Mouse (Mus musculus) kidney, adult 2 months (tissue): ENCODE measurements around the gene Myo3b. TPM values are rescaled to one million over a fixed set of nuclear protein-coding genes. Genes with fewer than 3 reads are reported as not detected.

Experiments
- DNase-seq: peaks from one replicate; pipeline ENCODE4 v3.0.0; 2021
- H3K27ac ChIP-seq: fragments of 200-500 bp; 2 replicates; pipeline ENCODE4 v1.5.1; 2012; ENCODE audit warnings: low read depth, low read length, control low read depth, inconsistent platforms; ENCODE audit not compliant: insufficient read depth
- H3K27me3 ChIP-seq: fragments of 200-500 bp; replicated peaks from 2 replicates; pipeline ENCODE4 v1.6.1; 2012; ENCODE audit warnings: mild to moderate bottlenecking, moderate library complexity, low read length, inconsistent platforms; ENCODE audit not compliant: control insufficient read depth, insufficient read depth
- H3K36me3 ChIP-seq: fragments of 200-500 bp; 2 replicates; pipeline ENCODE4 v1.6.1; 2012; ENCODE audit warnings: mild to moderate bottlenecking, moderate library complexity, low read length, inconsistent platforms; ENCODE audit not compliant: control insufficient read depth, insufficient read depth
- H3K4me1 ChIP-seq: fragments of 200-500 bp; 2 replicates; pipeline ENCODE4 v1.6.1; 2011; ENCODE audit warnings: low read length; ENCODE audit not compliant: control insufficient read depth, insufficient read depth
- H3K4me3 ChIP-seq: fragments of 200-500 bp; 2 replicates; pipeline ENCODE4 v1.5.1; 2011; ENCODE audit warnings: mild to moderate bottlenecking, low read depth, low read length, control low read depth; ENCODE audit not compliant: insufficient read depth
- CTCF ChIP-seq: fragments of 200-500 bp; conservative IDR thresholded peaks from 2 replicates; pipeline ENCODE4 v1.5.1; 2011; ENCODE audit warnings: low read depth, mild to moderate bottlenecking, control low read depth, low read length, moderate library complexity, mixed read lengths; ENCODE audit not compliant: insufficient read depth, insufficient read length
- POLR2A ChIP-seq: fragments of 200-500 bp; IDR thresholded peaks from one replicate; pipeline ENCODE4 v1.6.1; 2011; ENCODE audit warnings: low read depth, low read length, control low read depth
- WGBS: fragments of 180-500 bp; shearing (Covaris S2); methylation state at CpG from one replicate; pipeline ENCODE4 v1.1.7; 2018; 5-methylcytosine and 5-hydroxymethylcytosine counted together
- polyA plus RNA-seq: library from polyadenylated mRNA; depleted of rRNA; stranded (reverse); fragments of >200 nt; gene quantifications from 2 replicates; pipeline ENCODE4 v1.2.3, GENCODE M21; 2012

The Myo3b gene
- polyA plus RNA-seq, 1 experiment, result 1.7 TPM

DNA sequence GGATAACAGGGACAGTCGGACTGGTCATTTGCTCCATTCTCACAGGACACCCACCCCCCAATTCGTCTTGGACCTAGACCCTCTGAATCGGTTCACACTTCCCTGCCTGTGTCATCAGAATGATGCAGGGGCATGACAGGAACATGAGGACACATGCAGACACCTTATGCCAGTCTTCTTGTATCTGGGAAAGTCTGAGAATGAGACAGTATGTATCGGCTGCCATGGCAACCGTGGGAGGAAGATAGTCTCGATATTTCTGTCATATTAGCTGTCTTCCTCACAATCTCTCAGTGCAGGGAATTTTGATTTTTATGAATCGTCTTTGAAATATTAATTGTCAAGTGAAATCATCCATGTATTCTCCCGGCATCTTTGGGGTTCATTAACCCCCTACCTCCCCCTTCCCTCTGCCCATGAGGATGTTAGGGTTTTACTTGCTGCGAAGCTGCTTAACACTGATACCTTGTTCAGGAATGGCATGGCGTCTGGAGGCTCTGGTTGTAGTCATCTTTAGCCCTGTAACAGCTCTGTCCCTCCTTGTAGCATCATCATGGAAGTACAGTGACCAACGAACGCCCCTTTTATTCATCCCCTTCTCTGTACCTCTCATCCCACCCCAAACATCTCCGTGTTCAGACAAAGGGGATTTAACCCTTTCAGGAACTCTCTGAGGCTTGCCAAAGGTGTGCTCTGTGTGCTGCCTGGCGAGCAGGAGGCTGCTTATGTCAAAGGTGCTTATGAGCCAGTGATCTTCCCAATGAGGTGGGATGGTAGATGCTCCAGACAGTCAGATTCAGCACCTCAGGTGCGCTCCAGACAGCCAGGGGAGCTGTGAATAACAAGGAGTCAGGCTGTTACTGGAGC lies 58.5 kb downstream of the Myo3b start:
- H3K27me3 ChIP-seq, result no peaks in the 10 kb centered on the region
- 78% methylated on average over 15 of the region's 15 CpGs for WGBS

DNA sequence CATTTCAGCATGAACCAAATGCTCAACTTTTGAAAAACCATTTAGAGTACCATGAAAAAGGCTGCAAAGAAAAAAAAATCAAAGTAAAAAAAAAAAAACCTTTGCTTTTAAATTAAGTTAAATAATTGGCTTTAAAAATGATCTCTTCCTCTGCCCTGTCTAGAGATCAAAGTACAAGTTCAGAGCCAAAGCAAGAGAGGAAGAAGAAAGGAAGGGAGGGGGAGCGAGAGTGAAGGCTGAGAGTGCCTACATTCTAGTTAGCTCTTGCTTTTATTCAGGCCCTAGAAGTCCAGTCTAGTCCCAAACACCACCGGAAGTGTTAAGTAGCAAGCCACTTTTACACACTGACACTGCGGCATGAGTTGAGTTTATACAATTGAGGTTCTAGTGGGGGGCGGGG lies 60.5 kb downstream of the Myo3b start:
- TF ChIP-seq POLR2A (no peak), CTCF (no peak)
- DNase-seq, result no peak
- no peaks in the 10 kb centered on the region; the same call in 1 of the 2 replicates for H3K27me3 ChIP-seq
- H3K4me1 ChIP-seq, result no peaks in the 10 kb centered on the region; the same call in 1 of the 2 replicates
- H3K36me3 ChIP-seq, result no peaks in the 10 kb centered on the region
- 70% methylated on average over 4 of the region's 4 CpGs for WGBS
- no peak overlapping the region for H3K4me3 ChIP-seq
- no peak overlapping the region for H3K27ac ChIP-seq

More for the DNA sequence above, 58.5 kb downstream of the Myo3b start:
- Histone ChIP-seq H3K4me3 (no peak overlapping the region), H3K27ac (no peak overlapping the region), H3K36me3 (no peaks in the 10 kb centered on the region), H3K4me1 (no peaks in the 10 kb centered on the region; the same call in 1 of the 2 replicates)
- no peak for TF ChIP-seq CTCF
- no peak for TF ChIP-seq POLR2A
- DNase-seq, result no peak

DNA sequence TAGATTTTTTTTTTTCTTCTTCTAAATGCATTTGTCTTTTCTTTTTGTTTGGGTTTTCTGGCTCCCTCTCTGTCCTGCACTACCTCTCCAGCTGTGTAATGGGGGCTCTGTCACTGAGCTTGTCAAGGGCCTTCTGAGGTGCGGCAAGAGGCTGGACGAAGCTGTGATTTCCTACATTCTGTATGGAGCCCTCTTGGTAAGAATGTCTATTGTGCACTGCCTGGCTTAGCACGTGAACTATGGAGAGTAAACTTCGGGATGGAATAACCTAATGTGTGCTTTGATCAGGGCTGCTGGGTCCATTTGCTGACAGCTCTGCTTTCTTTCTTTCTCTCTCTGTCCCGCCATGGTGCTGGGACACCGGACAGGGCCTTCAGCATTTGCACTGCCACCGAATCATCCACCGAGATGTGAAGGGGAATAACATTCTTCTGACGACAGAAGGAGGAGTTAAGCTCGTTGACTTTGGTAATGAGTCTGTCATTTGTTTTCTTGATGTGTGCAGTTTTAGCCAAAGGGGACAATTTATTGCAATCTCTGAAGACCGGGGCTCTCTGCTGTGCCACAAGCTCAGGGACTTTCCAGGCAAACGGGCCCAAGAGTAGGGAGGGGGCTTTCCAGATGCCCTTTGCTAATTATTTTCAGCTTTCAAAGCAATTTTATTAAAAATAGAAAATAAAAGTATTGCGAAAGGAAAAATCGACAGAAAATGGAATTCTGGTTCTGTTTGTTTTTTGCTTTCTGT lies 66.5 kb downstream of the Myo3b start:
- DNase-seq, result no peak
- Histone ChIP-seq H3K36me3 (no peaks in the 10 kb centered on the region), H3K27me3 (no peaks in the 10 kb centered on the region; the same call in 1 of the 2 replicates), H3K4me1 (no peaks in the 10 kb centered on the region), H3K4me3 (no peak overlapping the region), H3K27ac (no peak overlapping the region)
- TF ChIP-seq POLR2A (no peak), CTCF (no peak)
- 60% methylated on average over 14 of the region's 14 CpGs for WGBS

DNA sequence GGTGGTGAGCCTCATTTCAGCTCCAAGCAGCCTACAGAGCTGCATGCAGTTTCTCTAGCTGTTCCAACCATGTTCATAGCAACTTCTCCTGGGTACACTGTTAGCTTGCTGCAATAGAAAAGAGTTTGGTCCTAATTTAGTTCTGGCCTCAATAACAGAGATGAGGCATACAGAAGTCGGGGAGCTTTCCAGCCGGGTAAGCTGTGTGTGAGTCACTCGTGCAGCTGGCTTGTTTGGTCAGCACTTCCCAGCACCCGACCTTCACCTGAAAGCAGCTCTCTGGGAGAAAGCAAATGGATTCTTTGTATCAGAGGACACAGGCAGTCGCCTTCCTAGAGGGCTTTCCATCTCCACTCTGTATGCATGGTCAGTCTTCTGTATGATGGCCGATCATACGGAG lies 70.1 kb downstream of the Myo3b start:
- H3K4me1 ChIP-seq, result no peaks in the 10 kb centered on the region
- no peak overlapping the region for H3K27ac ChIP-seq
- no peak for DNase-seq
- H3K36me3 ChIP-seq, result no peaks in the 10 kb centered on the region
- TF ChIP-seq CTCF, result no peak
- no peak for TF ChIP-seq POLR2A
- no peaks in the 10 kb centered on the region for H3K27me3 ChIP-seq
- H3K4me3 ChIP-seq, result no peak overlapping the region
- WGBS, result 46% methylated on average over 7 of the region's 7 CpGs

DNA sequence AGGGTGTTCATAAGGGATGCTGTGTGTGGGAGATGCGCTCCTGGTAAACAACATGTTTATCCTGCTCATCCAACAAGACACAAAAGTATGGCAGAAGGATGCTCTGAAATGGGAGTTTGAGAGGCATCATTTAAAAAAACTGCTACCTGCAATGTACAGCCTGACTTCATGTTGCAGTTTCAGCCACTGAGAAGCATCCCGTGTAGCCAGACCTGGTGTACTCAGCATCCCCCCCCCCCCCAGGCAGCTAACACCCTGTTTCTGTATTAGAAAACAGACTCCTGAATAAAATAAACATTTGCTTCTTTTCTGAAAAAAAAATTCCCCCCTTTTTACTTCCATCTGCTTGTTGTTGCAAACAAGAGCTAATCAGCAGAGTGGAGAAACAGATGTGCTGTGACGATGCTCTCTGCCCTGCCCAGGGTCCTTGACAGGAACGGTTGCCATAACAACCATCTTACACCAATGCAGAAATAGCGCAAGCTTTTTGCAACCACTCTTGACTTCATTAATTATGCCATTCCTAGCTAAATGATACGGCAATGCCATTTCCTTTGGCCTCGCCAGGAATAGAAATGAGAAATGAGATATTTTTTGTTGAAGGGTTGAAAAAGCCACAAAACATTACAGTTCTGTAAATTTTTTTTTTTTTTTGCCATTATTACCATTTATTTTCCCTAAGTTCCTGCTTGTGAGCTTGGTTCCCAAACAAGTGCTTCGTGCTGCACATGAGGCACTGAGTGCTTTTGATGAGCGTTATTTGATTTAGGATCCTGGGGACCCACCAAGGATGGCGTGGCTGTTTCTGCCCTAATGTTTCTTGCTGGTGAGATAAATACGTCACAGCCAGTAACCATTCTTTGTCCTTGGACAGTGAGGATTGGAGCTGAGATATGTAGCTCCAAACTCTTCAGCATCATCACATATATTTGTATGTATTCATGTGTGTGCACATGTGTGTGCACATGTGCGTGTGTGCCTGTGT lies 75.2 kb downstream of the Myo3b start:
- TF ChIP-seq POLR2A (no peak), CTCF (no peak)
- DNase-seq, result no peak

DNA sequence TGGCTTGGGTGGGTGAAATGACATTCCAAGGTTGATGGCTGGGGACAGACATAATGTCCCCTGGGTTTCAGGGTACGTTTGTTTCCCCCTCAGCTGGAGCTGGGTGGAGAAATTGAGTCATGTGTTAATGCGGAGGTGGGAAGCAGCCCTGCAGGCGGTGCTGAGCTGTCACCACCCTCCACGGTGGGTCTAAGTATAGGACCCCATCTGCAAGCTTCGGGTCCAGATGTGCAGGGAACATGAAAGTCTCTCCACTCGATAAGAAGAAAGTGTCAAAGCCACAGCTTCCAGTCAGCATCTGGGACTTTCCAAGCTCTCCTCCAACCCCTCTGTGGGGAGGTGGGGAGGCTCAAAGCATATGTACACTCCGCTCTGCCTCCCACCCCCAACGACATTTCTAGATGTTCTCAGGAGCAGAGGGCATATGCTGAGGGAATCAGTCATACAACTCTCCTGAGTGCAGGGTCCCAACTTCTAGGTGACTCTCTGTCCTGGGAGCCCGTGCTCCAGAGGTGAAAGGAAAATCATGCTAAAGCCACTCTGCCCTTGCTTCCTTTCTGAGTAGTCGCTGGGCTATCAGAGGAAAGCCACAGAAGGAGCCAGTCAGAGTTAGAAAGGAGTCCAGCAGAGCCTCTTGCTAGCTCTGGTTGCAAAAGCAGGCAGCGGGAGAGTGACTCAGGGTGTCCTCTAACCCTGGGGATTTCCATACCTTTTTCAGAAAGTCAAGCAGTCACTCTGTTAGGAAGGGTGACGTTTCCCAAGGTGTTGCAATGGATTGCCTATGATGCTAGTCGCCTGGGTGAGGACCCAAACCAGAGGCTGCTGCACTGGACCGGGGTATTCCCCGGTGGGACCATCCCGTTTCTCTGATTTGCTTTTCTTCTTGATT lies 79.7 kb downstream of the Myo3b start:
- Histone ChIP-seq H3K27ac (no peak overlapping the region), H3K27me3 (no peaks in the 10 kb centered on the region), H3K4me3 (no peak overlapping the region), H3K4me1 (no peaks in the 10 kb centered on the region), H3K36me3 (no peaks in the 10 kb centered on the region)
- no peak for DNase-seq
- 62% methylated on average over 16 of the region's 16 CpGs for WGBS
- no peak for TF ChIP-seq POLR2A
- no peak for TF ChIP-seq CTCF

More for the DNA sequence above, 75.2 kb downstream of the Myo3b start:
- no peaks in the 10 kb centered on the region for H3K4me1 ChIP-seq
- no peak overlapping the region for H3K27ac ChIP-seq
- no peaks in the 10 kb centered on the region for H3K36me3 ChIP-seq
- no peak overlapping the region for H3K4me3 ChIP-seq
- H3K27me3 ChIP-seq, result no peaks in the 10 kb centered on the region
- 58% methylated on average over 12 of the region's 12 CpGs for WGBS
